Mouse (Mus musculus) adrenal gland, adult 10 weeks (tissue): ENCODE data around the gene Gramd1b. TPM values are rescaled to one million over a fixed set of nuclear protein-coding genes. Genes with fewer than 3 reads are reported as not detected.

Experiments used
- polyA plus RNA-seq: library from polyadenylated mRNA; stranded (reverse); fragments of 350-450 nt; fragmentation: Illumina TruSeq; extraction: RNeasy Lipid Tissue Mini Kit (QIAGEN cat#74804); gene quantifications from one replicate; pipeline ENCODE4 v1.2.3, GENCODE M21; 2014; ENCODE audit warnings: low read depth, low replicate concordance

Gramd1b gene
- polyA plus RNA-seq = 369 TPM

DNA sequence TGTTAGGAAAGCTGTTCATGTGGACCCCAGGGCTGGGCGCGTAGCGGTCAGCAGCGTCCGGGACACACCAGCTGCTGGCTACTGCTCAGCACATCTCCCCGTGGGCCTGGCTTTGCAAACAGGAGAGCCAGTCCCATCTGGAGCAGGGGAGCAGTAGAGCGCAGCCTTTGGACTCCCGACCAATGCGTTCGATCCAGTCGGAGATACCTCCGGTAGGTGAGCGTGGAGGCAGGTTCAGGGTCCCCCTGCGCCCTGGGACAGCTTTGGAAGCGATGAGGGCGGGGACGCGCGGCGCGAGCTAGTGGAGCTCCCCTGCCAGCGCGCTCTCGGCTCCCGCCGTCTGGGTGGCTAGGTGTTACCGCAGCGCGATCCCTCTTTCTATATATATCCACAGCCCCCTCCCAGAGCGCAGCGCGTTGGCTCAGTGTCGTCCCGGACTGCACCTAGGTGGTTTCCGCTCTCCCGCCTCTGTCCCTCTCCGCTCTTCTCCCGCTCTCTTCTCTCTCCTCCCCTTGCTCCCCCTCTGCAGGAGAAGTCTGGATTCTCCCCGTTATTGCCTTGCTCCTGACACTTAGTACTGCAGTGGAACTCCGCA lies at the start of gene Gramd1b:
Gramd1b (minus strand) TSS at position 357 of the 595 bp plus-strand sequence.

DNA sequence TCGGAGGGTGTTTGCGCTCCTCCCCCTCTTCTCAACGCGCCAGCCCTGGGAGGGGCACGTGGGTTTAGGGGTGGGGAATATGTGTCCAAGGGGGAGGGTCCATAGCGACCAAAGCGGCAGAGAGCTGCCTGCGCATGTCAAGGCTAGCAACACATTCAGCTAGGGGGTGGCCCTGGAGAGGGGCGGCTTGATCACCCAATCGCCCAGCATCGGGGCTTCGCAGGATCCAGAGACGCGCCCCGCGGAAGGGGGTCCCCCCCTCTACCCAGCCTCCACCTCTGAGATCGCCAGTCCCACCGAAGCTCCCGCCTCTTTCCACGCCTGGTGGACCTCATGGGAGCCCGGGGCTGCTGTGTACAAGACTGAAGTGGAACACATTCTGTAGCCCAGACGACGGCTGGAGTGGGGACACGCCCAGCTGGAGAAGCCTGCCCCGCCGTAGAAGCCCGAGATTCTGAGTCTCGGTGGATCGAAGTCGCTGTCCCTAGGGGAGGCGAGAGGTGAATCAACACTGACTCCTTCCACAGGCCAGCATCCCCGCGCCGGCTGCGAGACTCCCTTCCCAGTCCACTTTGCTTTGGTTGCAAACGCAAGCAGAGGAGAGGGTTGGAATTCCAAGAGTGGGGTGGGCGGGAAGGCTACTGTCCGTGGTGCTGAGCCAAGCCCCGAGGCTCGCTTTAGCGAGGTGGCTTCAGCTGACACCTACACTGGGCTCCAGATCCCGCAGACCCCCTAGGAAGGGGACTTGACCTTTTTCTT lies 261.9 kb downstream of the Gramd1b start, which contains the start of gene Scn3b:
Scn3b (plus strand) TSS at position 115 of the 759 bp plus-strand sequence.

Other genes with a start within 250 kb of the Gramd1b start
- gene Gm21915, start 139.2 kb upstream of the Gramd1b start, polyA plus RNA-seq = not detected
- gene Clmp, start 154.6 kb upstream of the Gramd1b start, polyA plus RNA-seq = 7.9 TPM